Mouse (Mus musculus): Measurements from ENCODE around the gene Pcgf2.
"Not testable (repeated sequence)": the region's sequence is repeated elsewhere in the genome, so short reads cannot be mapped to it uniquely, and the experiment has no call there.

Gene Pcgf2

DNA sequence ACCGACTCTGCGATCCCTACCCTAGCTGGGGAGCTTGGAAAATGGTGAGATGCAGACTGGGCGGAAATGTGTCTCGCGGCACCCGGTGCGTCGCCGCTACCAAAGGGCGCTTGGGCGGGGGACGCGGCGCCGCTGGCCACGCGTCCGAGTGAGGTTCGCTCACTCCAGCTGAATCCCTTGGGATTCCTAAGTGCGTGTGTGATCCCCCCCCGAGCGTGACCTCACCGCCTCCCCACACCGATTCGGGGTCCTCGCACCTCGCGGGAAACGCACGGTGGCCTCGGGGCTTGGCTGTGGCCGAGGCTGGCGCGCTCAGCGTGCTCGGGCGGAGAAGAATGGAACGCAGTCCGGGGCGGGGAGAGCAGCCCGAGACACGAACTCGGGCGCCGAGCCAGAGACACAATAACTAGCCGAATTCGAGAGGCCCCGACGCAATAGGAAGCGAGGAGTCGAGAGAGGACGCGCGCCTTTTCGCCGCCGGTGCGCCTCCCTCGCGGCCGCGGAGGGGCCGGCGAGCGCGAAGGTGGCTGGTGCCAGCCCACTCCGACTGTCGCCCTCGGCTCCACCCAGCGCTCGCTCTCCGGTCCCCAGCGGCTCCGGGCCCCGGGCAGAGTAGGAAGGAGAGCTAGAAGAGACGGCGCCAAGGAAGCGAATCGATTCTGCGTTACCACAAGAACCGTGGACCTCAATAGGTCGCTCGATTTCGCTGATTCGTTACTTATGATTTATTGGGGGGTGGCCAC lies at the start of gene Pcgf2:
Gene Pcgf2 (minus strand): TSS at position 495 of the 743 bp plus-strand sequence.
- in situ Hi-C loops (cut with MboI, MseI) = loop anchor here (5.0 kb wide), 1 partner anchor 42 kb away; the partner anchor contains the start of gene Pip4k2b

DNA sequence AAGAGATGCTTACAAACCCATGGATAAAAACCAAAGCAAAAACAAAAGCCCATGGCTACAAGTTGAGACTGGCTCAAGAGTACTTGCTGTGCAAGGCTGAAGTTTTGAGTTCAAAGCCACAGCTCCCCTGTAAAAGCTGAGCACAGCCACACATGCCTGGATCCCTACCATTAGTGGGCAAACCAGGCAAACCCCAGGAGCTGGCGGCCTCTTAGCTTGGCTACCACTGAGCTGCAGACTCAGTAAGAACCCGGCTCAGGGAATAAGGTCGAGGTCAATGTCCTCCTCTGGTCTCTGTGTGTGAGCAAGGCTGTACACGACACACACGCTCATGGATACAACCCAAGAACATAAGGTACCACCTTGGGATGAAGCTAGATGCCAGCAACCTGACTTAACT lies 48.2 kb upstream of the Pcgf2 start:
- in situ Hi-C loops (cut with MboI, MseI) = no loop called here

DNA sequence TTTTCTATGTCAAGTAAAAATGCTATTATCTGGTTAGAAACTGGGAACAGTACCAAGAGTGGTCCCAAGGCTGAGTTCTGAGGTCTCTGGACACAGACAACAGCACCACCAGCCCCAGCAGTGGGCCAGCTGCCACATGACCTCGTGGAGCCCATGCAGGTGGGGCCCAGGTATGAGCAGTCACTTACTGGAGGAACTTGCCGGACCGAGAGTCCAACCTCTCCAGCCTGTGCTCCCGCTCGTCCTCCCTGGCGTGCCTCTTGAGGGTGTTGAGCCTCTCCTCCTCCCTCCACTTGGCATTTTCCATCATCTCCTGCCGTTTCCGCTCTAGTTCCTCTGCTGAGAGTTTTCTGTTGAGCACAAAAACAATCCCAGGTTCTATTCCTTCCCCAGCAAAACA lies 47.5 kb upstream of the Pcgf2 start:
- in situ Hi-C loops (cut with MboI, MseI) = no loop called here

DNA sequence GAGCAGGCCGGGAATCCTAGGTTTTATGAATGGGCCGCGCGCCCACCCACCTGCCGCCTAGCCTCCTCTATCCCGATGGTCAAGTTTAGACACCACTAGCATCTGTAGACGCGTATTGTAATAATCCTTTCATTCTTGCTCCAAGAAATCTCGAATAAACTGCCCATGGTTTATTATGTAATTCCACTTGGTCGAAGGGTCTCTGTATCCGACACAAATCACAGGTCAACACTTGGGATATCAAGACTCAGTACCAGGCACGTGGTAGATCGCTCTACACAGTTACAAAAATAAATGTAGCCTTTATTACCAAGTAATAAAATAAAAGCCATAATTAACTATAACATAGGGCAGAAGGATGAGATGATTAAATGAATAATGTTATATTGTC lies 45.0 kb upstream of the Pcgf2 start:
- in situ Hi-C loops (cut with MboI, MseI) = no loop called here

DNA sequence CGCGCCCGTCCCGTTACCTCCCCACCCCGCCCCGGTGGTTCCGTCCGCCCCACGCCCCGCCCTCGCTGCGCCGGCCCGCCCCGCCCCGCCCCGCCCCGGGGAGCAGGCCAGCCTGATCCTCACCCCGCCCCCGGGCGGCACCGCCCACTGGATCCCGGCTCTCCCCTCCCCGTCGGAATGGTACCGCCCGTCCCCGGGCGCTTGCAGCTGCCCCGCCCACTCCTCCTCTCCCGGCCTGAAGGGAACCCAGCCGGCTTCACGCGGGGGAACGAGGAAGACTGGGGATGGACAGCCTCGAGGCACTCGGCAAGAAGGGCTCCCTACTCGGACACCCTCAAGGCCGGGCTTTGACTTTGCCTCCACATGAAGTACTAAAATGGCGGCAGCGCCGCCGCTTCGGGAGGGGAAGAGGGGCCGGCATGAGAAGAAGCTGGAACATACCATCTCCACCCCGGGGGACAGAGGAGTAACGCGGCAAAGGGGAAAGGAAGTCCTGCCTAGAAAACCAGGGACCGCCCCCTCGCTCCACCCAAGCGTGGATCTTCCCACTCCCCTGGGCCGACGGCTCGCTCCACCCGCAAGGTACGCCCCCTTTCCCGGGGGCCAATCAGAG lies 44.5 kb upstream of the Pcgf2 start:
- in situ Hi-C loops (cut with MboI, MseI) = loop anchor here (5.0 kb wide), 1 partner anchor 43 kb away; the partner anchor contains the start of genes Pcgf2 and Psmb3

DNA sequence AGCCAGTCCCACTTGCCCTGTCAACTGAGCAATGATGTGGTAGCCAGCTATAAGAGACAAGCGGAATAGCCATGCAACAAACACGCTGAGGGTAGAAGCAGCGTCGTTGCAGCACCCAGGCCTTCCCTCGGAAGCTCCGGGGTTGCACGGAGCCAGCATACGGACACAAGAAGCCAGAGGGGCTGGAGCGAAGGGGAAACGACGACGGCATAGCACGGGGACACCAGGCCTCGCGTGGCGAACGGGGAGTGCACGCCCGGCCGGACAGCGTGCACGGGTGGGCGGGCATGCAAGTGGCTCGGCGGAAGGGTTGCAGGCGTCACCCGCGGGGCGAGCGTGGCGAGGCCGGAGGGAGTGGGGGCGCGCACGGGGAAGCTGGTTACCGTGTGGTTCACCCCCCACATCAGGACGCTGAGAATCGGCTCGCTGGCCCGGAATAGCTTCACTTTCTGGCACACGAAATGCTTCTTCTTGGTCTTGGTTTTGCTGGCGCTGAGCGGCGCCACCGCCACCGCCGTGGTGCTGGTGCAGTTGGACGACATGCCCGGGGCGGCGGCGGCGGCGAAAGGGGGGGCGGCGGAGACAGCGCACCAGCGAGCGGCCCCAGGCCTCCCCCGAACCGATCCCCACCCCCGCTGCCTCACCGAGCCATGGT lies 43.9 kb upstream of the Pcgf2 start, which contains the start of gene Pip4k2b:
Gene Pip4k2b (minus strand): TSS at position 642 of the 655 bp plus-strand sequence.
- in situ Hi-C loops (cut with MboI, MseI) = loop anchor here (5.0 kb wide), 1 partner anchor 42 kb away; the partner anchor contains the start of genes Pcgf2 and Psmb3

DNA sequence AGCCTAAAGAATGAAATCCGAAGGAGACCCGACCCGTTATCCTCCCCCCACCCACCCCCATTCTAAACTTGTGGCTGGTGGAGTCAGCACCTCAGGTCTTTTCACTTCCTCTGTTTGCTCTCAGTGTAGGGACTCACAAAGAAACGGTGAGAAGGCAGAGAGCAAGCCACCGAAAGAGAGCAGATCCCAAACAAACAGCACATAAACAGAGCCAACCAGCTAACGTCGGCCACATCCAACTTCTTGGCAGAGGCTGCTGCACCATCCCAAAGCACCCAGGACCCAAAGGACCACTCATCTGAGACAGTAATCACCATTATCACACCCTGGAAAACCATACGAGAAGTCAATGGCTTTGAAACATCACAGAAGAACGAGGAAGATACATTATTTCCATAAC lies 43.1 kb upstream of the Pcgf2 start:
- in situ Hi-C loops (cut with MboI, MseI) = loop anchor here (5.0 kb wide), 1 partner anchor 41 kb away; the partner anchor contains the start of genes Pcgf2 and Psmb3

DNA sequence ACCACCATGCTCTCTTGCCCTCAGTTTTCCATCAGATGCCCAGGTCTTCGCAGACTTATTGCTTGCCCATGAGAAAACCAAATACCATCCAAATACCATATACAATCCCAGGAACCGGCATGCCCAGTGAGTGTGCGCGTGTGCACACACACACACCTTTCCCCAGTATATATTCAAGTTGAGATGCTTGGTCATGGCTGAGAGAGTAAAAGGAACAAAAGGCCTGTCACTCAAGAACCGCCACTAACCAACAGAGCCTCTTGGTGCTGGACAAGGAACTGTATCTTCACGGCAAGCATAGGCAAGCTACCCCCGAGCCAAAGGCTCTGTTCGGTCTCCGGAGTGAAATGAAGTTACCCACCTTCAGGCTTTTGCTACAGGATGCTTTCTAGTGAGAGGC lies 42.3 kb upstream of the Pcgf2 start:
- in situ Hi-C loops (cut with MboI, MseI) = loop anchor here (5.0 kb wide), 1 partner anchor 40 kb away; the partner anchor contains the start of genes Pcgf2 and Psmb3

DNA sequence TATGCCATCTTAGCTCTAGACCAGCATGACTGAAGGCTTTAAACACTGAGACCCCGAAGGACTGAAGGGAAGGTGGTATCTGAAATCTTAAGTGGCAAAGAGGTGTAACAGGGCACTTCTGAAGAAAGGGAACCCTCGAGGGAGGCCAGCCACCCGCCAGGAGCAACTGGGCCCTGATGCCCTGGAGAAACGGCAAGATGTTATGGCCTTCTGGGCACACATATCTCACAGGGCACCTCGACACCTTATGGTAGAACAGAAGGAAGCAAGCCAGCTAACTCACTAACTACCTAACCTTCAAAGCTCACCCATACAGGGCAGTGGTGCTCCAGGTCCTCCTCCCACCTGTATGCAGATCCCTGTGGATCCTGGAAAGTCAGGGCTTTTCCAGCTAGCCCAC lies 41.9 kb upstream of the Pcgf2 start:
- in situ Hi-C loops (cut with MboI, MseI) = loop anchor here (5.0 kb wide), 1 partner anchor 40 kb away; the partner anchor contains the start of genes Pcgf2 and Psmb3

DNA sequence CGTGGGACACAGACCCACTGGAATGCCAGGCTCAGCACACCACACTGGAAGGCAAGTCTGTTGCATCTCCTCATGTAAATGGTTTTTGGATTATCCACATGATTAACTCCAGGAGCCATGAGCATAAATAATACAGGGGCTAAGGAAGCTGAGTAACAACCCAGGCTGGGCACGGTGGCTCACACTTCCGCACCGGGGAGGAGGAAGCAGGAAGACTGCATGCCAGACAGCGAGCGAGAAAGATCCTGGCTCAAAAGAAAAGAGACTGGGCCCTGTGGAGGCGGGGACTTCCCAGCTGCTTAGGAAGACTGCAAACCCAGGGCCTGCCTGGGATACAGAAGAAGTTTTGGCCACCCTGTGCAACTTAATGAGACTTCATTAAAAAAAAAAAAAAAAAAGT lies 39.9 kb upstream of the Pcgf2 start:
- in situ Hi-C loops (cut with MboI, MseI) = loop anchor here (5.0 kb wide), 1 partner anchor 38 kb away; the partner anchor contains the start of genes Pcgf2 and Psmb3

DNA sequence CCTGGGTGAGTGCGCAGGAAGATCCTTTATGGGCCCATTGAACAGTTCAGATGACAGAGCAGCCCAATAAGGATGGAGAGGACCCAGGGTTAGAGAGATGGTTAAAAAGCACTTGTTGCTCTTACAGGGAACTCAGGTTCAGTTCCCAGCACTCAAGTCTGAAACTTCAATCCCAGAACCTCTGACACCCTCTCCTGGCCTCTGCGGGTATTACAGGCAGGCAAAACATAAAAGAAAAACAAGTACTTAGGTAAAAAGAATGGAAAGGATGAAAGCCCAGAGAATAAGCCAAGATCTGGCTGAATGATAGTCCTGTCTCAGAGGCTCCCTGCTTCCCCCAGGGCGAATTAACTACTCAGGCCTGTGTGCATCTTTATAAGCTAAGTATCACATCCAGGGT lies 38.9 kb upstream of the Pcgf2 start:
- in situ Hi-C loops (cut with MboI, MseI) = no loop called here

DNA sequence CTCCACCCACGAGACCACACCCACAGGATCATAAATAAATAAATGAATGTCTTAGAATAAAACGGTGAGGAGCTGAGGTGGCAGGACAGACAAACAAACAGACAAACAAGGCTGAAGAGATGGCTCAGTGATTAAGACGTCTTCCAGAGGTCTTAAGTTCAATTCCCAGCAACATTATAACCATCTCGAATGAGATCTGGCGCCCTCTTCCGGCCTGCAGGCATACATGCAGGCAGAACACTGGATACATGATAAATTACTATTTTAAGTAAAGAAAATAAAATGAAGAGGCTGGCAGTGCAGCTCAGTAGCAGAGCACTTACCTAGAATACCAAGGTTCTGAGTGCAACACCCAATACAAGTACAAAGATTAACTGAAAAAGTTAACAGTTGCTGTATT lies 38.4 kb upstream of the Pcgf2 start:
- in situ Hi-C loops (cut with MboI, MseI) = no loop called here

DNA sequence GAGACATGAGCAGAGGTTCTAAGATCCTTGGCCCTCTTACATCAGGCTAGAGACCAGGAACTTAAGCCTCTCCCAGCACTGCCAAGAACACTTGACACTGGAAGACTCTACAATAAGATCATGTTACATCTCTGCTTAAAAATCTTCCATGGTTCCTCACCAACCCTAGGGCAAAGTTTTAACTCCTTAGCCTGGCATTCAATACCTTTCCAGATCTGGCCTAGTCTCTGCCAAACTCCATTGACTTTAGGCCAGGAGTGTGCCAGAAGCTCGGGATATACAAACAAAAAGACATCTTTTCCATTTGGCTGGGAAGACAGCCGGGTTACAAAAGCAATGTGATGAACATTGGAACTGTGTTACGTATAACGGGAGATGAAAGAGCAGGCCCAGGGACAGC lies 37.3 kb upstream of the Pcgf2 start:
- in situ Hi-C loops (cut with MboI, MseI) = no loop called here

DNA sequence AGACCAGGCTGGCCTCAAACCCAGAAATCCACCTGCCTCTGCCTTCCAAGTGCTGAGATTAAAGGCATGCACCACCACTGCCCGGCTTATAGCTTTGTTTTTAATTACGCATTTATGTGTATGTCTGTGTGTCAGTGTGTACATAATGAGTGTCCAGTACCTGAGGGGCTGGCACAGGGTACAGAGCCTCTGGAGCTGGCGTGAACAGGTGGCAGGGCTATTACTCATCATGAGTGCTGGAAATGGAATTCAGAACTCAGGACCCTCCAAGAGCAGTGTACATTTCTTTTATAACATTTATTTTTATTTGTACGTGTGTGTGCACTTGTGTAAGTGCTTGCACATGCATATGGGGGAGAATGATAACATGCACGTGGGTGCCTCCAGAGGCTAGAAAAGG lies 36.3 kb upstream of the Pcgf2 start:
- in situ Hi-C loops (cut with MboI, MseI) = no loop called here

DNA sequence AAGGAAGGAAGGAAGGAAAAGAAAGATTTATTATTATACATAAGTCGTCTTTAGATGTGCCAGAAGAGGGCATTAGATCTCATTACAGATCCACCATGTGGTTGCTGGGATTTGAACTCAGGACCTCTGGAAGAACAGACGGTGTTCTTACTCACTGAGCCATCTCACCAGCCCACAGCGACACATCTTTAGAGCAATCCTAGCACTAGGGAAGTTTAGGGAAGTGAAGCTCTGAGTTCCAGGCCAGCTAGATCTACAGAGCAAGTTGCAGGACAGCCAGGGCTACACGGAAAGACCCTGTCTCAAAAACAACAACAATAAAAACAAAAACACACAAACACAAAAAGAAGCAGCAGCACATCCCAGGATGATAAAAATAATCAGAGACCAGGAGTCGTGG lies 34.5 kb upstream of the Pcgf2 start:
- in situ Hi-C loops (cut with MboI, MseI) = not testable (repeated sequence)

DNA sequence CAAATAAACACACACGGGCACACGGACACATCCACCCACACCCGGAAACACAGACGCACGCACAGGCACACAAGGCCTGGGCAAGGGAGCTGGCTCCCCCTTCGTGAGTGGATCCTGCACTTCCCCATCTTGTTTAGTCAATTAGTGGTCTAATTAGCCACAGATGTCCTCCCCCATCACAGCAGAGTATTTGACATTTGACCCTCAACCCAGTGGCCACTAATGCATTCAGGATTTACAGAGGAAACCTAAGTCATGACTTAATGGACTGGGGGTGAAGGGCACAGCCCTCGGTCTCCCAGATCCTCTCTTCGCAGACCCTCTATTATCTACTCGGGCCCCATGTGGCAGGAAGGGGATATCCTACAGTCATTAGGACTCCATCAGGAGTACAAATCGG lies 33.4 kb upstream of the Pcgf2 start:
- in situ Hi-C loops (cut with MboI, MseI) = no loop called here

DNA sequence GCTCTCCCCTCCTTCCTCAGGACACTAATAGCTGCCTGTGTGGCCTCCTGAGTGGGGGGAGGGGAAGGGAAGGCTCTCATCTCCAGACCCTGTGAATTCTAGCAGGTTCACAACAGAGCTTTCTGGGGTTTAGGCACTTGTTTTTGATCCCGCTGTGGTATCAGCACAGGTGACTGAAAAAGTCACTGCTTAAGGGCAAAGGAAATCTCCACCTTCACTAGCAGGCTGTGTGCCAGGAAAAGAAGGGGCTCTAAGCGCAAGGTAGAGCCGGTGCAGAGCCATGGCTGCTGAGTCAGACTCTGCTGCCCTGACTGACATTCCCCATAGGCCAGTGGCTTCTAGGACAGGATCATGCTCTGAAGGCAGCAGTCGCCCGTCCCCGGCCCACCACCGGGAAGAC lies 28.4 kb upstream of the Pcgf2 start:
- in situ Hi-C loops (cut with MboI, MseI) = no loop called here

DNA sequence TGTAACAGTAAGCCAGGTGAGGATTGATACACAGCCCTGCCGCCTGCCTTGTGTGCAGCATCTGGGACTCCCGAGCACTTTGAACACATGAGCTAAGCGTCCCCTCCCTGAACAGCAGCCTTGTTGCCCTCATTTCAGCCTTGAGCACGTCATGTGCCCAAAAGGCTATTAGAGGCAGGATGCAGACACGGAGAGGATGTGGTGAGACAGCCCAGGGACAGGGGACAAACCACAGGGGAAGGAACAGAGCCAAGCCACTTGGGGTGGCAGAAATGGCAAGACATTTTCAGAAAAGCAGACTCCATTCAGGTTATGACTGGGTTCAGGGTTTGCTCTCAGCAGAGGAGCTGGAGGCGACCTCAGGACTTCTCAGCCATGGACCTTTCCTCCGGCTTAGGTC lies 28.0 kb upstream of the Pcgf2 start:
- in situ Hi-C loops (cut with MboI, MseI) = no loop called here

DNA sequence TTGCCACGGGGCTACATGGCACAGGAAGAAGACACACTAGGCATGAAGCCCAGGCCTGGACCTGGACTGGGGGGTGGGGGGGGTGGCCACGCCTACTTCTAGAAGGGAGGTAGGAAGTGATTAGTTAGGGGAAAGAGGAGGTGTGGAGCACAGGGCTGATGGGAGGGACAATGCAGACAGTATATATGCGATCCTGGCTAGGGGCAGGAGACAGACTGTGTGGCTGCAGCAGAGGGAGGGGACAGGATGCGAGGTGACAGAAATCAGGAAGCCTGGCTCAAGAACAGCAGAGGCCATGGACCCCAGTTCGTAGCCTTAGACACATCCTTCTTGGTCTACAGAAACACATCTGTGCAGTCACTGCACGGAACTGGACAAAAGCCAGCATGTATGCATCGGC lies 23.4 kb upstream of the Pcgf2 start:
- in situ Hi-C loops (cut with MboI, MseI) = no loop called here

DNA sequence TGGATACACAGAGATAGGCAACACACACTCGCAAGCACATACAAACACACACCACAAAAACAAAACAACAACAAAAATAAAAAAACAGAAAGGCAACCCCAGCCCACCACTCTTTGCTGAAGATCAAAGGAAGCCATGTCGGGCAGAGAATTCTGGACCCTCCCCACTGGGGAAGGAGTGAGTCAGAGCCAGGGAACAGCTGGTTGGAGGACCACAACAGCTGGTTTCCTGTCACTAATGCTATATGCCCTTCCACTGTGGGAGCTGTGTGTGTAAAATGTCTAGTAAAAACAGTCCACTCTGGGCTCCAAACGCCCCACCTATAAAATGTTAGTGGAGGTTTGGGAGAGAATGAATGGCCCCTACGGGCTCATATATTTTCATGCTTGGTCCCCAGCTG lies 21.0 kb upstream of the Pcgf2 start:
- in situ Hi-C loops (cut with MboI, MseI) = no loop called here

DNA sequence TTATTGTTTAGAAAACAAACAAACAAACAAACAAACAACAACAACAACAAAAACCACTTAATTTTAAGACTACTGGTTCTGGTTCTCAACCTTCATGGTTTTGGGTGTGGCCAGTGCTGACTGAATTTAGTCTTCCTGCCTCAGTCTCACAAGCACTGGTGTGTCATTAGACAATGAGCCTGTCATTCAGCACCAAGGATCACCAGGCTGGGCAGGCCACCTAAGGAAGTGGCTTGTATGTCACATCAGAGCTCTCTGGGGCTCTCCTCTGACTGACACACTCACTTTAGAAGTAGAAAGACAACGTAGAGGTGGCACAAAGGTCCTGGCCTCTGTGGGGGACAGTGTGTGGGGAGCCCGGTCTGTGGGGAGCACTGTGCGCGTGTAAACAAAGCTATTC lies 18.7 kb upstream of the Pcgf2 start:
- in situ Hi-C loops (cut with MboI, MseI) = no loop called here

DNA sequence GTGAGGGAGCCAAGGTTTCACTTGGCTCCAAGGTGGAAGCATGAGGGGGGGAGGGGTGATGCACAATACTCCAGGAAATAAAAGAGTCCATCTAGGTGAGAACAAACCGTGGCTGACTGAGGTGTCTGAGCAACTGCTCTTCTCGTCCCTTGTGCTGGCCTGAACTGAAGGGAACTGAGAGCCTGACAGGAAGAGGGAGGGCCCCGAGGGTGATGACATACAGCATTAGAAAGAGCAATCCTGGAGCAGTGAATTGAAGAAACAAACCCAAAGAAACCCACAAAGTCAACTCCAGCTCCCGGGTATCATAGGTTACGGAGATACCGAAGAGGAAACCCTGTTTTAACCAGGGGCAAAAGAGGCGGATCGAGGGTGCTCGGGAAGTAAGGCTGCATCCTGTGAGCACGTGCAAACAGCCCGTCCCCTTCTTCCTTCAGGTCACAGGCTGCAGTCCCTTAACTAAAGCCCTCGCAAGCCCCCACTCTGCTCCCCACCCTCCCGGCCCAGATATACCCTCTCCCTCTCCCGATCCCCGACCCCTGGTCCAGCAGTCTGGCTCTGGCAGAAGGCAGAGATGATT lies 18.1 kb upstream of the Pcgf2 start:
- in situ Hi-C loops (cut with MboI, MseI) = no loop called here
